Mouse (Mus musculus) layer of hippocampus, adult 2 months (tissue): ENCODE measurements around the gene Foxo3. TPM values are rescaled to one million over a fixed set of nuclear protein-coding genes. Genes with fewer than 3 reads are reported as not detected.

Experiments
- DNase-seq, 2 experiments: peaks; one replicate each; pipeline ENCODE4 v3.0.0; 2022; ENCODE audit warnings: low spot score in 2 of 2
- H3K27ac ChIP-seq: fragments of 200-600 bp; 2 replicates; pipeline ENCODE4 v1.8.1; 2022
- H3K4me3 ChIP-seq: fragments of 200-600 bp; 2 replicates; pipeline ENCODE4 v1.8.1; 2022; ENCODE audit warnings: mild to moderate bottlenecking
- CTCF ChIP-seq: fragments of 200-600 bp; conservative IDR thresholded peaks from 2 replicates; pipeline ENCODE4 v1.8.1; 2022; ENCODE audit warnings: antibody characterized with exemption, mild to moderate bottlenecking, moderate library complexity
- total RNA-seq, 2 experiments: library from RNA; stranded (reverse); gene quantifications; 2 replicates each; pipeline ENCODE4 v1.2.3; 2021

The Foxo3 gene
- total RNA-seq, 2 experiments from 2014 or later = 47.5 to 53.2 TPM

- peak overlapping the region; percentile 99; the same call in 1 of the 2 replicates for H3K27ac ChIP-seq
- peak overlapping the region; percentile 95 for H3K4me3 ChIP-seq
- no peak for TF ChIP-seq CTCF
- no peak for DNase-seq
Observed at GRCm38 (mm10) chr10:42273403-42273759, 3.2 kb downstream of the Foxo3 start.

- H3K4me3 ChIP-seq = no peak overlapping the region
- no peak for DNase-seq
- H3K27ac ChIP-seq = 0 out of 2 replicates have a peak overlapping the region, but pooled peaks have one; percentile 47
- no peak for TF ChIP-seq CTCF
Observed at GRCm38 (mm10) chr10:42271454-42272230, 4.9 kb downstream of the Foxo3 start.

- H3K27ac ChIP-seq = 0 out of 2 replicates have a peak overlapping the region, but pooled peaks have one; percentile 47
- DNase-seq = no peak
- H3K4me3 ChIP-seq = no peak overlapping the region
- no peak for TF ChIP-seq CTCF
Observed at GRCm38 (mm10) chr10:42270277-42271083, 6.1 kb downstream of the Foxo3 start.

- no peak for DNase-seq
- no peak for TF ChIP-seq CTCF
- H3K4me3 ChIP-seq = no peak overlapping the region
- H3K27ac ChIP-seq = no peak overlapping the region
Observed at GRCm38 (mm10) chr10:42269281-42270025, 7.1 kb downstream of the Foxo3 start.

- no peak overlapping the region for H3K4me3 ChIP-seq
- DNase-seq = no peak
- no peak overlapping the region for H3K27ac ChIP-seq
- TF ChIP-seq CTCF = peak; percentile 64
Observed at GRCm38 (mm10) chr10:42267811-42268545, 8.6 kb downstream of the Foxo3 start.

- Histone ChIP-seq H3K27ac (no peak overlapping the region), H3K4me3 (no peak overlapping the region)
- no peak for TF ChIP-seq CTCF
- DNase-seq = no peak
Observed at GRCm38 (mm10) chr10:42265021-42265689, 11.4 kb downstream of the Foxo3 start.

- TF ChIP-seq CTCF = no peak
- DNase-seq = no peak
- Histone ChIP-seq H3K27ac (no peak overlapping the region), H3K4me3 (no peak overlapping the region)
Observed at GRCm38 (mm10) chr10:42264195-42264594, 12.4 kb downstream of the Foxo3 start.

GRCm38 (mm10) chr10:42263701-42264100, 12.9 kb downstream of the Foxo3 start:
- DNase-seq = no peak
- Histone ChIP-seq H3K4me3 (no peak overlapping the region), H3K27ac (no peak overlapping the region)
- no peak for TF ChIP-seq CTCF

- no peak overlapping the region for H3K27ac ChIP-seq
- no peak for TF ChIP-seq CTCF
- DNase-seq = no peak
- H3K4me3 ChIP-seq = no peak overlapping the region
Observed at GRCm38 (mm10) chr10:42262061-42262460, 14.5 kb downstream of the Foxo3 start.

GRCm38 (mm10) chr10:42261103-42261502, 15.5 kb downstream of the Foxo3 start:
- TF ChIP-seq CTCF = no peak
- no peak for DNase-seq
- H3K27ac ChIP-seq = no peak overlapping the region
- H3K4me3 ChIP-seq = no peak overlapping the region

- Histone ChIP-seq H3K4me3 (no peak overlapping the region), H3K27ac (no peak overlapping the region)
- TF ChIP-seq CTCF = no peak
- no peak for DNase-seq
Observed at GRCm38 (mm10) chr10:42260523-42260922, 16.0 kb downstream of the Foxo3 start.

- no peak for TF ChIP-seq CTCF
- Histone ChIP-seq H3K4me3 (no peak overlapping the region), H3K27ac (no peak overlapping the region)
- DNase-seq = no peak
Observed at GRCm38 (mm10) chr10:42259602-42260001, 17.0 kb downstream of the Foxo3 start.
